Mouse (Mus musculus) fat pad, adult 2 months (tissue): ENCODE measurements around the gene Rfx7.
"Not testable (repeated sequence)": the region's sequence is repeated elsewhere in the genome, so short reads cannot be mapped to it uniquely, and the experiment has no call there.

Experiments
- DNase-seq: peaks from one replicate; pipeline ENCODE4 v3.0.0-alpha.2; 2011; ENCODE audit warnings: low read depth, low spot score; ENCODE audit errors: extremely low read depth

The Rfx7 gene

GRCm38 (mm10) chr9:72638951-72639842 lies 107.2 kb downstream of the Rfx7 start:
- DNase-seq = no peak

DNA sequence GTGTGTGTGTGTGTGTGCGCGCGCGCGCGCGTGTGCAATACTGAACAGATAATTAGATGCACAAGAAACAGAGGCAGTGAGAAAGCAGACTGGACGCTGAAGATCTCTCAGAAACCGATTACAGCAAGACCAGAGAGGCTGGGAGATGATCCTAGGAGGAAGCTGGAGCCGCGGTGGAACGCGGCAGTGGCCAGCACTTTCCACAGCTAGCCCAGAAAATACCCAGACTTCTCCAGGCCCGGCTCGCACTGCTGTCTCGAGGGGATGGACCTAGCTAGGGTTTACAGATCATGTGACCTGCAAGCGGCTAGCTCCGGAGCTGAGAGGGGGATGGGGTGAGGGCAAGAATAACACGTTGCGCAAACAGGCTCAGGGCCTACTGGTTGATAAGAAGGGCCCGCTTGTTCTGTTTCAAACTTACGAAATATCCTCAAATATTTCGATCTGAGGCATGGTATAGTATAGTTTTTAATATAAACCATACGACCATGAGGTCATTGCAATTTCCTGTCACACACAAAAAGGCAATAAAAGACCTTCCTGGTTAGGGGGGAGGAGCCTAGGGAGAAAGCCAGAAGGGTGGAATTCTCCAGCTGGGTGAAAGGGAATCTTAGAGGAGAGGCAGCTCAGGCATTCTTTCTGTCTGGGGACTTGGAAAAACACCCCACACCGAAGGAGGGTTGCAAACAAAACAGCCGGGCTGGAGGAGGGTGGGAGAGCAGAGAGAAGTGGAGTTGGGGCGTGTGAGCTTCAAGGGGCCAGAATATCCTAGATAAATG lies 108.0 kb downstream of the Rfx7 start:
- no peak for DNase-seq

DNA sequence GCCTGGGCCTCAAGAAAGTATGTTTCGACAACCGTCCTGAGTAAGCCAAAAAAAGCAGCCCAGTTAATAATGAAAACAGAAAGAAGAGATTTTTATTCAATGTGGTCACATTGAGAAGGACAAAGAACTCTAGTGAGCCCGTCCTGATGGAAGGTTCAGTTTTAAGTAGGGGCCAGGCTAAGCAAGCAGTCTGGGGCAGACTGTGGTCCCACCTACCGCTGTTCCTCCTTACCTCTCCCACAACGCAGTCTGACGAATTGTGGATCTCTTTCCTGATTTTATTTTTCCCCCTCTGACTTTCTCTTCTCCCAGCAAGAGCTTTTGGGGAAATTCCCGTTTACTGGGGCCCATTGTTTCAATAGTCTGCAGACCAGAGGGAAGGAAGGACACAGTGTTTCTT lies 108.6 kb downstream of the Rfx7 start:
- no peak for DNase-seq

- no peak for DNase-seq
Observed at GRCm38 (mm10) chr9:72641093-72641680, 109.1 kb downstream of the Rfx7 start.

DNA sequence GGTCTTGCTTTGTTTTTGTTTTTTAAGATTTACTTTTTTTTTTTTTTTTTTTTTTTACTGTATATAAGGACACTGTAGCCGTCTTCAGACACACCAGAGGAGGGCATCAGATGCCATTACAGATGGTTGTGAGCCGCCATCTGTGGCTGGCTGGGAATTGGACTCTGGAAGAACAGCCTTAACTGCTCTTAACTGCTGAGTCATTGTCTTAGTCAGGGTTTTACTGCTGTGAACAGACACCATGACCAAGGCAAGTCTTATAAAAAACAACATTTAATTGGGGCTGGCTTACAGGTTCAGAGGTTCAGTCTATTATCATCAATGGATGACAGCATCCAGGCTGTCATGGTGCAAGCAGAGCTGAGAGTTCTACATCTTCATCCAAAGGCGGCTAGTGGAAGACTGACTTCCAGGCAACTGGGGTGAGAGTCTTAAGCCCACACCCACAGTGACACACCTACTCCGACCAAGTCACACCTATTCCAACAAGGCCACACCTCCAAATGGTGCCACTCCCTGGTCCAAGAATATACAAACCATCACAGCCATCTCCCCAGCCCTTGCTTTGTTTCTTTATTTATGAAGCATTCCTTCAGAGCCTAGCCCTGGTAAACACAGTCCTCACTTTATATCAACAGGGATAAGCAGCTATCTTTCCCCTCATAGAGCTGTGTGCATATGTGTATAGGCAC lies 110.9 kb downstream of the Rfx7 start:
- DNase-seq = not testable (repeated sequence)

DNA sequence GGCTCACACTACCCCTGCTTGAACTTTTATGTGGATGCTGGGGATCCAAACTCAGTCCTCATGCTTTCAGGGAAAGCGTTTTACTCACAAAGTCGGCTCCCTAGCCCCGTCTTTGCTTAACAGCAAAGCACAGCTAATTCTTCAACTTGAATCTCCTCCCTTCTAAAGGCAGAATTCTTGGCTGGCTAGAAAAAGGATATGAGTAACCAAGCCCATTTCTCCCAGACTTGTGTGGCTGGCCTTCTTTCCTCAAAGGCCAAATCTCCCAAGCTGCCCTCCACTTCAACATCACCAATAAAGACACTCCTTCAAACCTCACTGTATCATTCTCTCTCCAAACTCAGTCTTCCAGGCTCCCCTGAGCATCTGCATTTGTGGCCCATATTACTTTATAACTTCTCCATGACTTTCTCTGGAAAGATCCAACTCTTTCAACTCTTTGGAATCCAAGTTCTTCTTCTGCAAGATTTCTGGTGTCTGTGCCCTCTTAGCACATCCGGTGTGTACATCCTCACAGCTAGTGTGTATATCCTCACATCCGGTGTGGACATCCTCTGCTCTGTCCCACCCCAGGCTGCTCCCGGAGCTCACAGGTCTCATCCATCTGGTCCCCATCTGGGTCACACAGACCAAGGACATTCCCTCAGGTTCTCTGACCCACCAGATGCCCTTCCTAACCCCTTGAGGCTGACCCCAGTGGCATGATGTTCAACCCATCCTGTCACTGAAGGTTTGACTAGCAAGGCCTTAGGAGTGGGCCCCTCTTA lies 111.8 kb downstream of the Rfx7 start:
- DNase-seq = no peak

GRCm38 (mm10) chr9:72644418-72645110 lies 112.5 kb downstream of the Rfx7 start:
- DNase-seq = no peak

DNA sequence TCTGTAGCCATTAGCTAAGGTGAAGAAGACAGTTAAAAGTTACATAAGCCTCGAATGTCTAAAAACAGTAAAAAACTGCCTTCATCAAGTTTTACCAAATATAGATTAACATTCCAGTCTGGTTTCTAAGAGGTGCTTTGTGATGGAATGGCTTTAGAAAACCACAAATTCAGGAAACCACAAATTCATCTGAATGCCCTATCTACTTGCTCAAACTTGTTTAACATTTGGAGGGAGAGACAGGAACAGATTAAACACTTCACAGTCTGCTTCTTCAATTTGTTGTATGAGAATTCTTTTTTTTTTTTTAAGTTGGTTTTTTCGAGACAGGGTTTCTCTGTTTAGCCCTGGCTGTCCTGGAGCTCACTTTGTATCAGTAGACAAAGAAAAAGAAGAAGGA lies 117.7 kb downstream of the Rfx7 start:
- no peak for DNase-seq

- DNase-seq = no peak
Observed at GRCm38 (mm10) chr9:72652961-72653360, 120.9 kb downstream of the Rfx7 start.

DNA sequence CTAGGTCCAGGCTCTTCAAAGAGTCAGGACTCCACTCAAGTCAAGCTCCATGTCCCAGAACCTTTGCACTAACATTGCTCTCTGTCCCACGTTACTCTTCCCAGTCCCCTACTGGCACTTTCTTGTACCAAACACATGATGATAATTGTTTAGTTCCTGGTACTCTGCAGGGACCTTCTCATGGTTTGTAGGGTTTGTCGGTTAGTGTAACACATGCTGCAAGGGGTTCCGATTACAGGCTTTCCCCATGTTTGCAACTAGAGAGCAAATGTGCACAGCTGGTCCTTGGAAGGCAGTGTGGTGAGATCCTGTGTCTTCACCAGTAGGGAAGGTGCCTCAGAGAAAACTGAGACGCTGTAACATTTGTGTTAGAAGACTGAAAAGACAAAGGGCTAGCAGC lies 121.5 kb downstream of the Rfx7 start:
- DNase-seq = no peak

DNA sequence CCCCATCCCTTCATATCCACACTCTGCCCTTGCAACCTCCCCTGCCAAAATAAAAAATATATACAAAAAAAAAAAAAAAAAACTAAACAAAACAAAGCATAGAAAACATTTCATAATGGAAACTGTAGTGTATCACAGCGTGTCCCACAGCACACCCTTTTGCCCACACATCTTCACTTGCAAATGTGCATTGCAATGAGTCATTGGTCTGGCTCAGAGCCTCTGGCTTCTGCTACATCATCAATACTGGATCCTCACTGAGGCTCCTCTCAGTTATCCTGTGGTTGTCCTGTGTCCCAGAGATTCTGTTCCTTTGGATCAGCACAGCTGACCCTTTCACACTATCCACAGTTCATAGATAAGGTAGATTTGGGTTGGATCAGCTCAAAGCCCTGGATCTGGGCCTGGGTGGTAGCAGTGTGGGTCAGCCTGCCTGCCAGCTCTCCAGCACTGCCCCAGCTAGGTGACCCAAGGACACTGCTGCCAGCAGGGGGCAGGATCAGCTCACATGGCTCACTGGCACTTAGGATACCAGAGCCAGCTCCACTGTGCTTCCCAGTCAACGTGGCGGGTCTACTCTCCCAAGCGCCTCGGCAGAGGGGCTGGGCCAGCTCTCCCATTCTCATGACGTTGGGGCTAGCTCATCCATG lies 122.7 kb downstream of the Rfx7 start:
- DNase-seq = no peak

- no peak for DNase-seq
Observed at GRCm38 (mm10) chr9:72655602-72656001, 123.6 kb downstream of the Rfx7 start.

DNA sequence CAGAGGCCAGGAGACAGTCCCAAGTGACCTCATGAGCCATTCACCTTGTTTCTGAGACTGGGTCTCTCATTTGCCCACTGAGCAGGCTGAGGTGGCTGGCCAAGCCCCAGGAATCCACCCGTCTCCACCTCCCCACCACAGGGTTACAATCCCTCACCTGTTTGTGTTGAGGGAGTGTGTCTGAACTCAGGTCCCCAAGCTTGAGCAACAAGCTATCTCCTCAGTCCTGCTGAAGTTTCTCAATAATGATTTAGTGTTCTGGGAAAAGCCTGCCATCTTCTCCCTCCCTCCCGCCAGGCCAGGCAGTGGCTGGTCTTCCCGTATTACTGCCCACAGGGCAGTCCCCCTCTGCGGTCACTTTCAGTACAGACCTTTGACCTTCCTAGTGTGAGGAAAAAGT lies 124.5 kb downstream of the Rfx7 start:
- DNase-seq = no peak

GRCm38 (mm10) chr9:72656940-72657339 lies 124.9 kb downstream of the Rfx7 start:
- no peak for DNase-seq

DNA sequence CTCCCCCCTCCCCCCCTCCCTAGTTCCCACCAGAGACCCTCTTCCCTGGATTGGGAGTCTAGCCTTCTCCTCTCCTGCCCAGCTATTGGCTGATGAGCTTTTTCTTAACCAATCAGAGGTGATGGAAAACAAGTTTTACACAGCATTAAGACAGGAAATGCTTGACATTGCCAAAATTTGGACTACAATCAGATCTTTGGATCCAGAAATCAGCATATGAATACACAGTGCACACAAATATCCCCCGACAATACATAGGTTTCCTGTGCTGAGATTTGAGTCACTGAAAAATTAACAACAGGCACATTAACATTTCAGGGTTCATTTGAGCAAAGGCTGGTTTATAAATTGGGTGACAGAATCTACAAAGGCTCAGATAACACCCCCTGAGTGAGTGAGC lies 125.7 kb downstream of the Rfx7 start:
- DNase-seq = no peak

DNA sequence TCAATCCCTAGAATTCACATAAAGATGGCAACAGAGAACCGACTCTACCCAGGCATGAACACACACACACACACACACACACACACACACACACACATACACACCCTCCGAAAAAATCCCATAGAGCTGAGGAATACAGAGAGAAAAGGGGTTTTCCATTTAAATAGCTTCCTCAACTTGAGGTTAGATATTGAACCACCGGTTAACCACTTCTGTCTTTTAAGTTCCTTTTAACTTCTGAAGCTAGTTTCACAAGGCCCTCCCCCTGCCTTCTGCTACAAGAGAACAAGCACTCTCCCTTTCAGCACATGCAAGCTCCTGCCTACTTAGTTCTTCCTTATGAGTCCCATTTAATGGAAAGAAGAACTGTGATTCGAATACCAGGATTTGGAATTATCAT lies 128.1 kb downstream of the Rfx7 start:
- DNase-seq = no peak

DNA sequence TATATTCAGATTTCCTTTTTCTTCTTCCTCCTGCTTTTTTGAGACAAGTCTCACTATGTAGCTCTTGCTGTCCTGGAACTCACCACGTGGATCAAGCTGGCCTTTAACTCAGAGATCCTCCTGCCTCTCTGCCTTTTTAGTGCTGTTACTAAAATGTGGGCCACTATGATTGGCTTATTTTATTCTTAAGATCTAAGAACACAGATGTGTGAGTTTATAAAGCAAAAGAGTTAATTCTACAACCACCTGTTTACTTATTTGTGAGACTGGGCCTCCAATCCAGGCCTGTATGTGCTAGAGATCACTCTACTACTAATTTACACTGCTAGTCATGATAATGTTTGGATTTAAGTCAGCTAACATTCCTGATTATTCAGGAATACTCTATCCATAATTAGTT lies 128.9 kb downstream of the Rfx7 start:
- DNase-seq = no peak

- DNase-seq = no peak
Observed at GRCm38 (mm10) chr9:72661561-72661894, 129.5 kb downstream of the Rfx7 start.

GRCm38 (mm10) chr9:72661895-72662661 lies 130.0 kb downstream of the Rfx7 start, which contains the start of gene Nedd4:
TSS of gene Nedd4 (plus strand) at chr9:72662346.
- DNase-seq = no peak
